8 mouse cellular contexts compared by ENCODE assay signal in the genomic region with DNA sequence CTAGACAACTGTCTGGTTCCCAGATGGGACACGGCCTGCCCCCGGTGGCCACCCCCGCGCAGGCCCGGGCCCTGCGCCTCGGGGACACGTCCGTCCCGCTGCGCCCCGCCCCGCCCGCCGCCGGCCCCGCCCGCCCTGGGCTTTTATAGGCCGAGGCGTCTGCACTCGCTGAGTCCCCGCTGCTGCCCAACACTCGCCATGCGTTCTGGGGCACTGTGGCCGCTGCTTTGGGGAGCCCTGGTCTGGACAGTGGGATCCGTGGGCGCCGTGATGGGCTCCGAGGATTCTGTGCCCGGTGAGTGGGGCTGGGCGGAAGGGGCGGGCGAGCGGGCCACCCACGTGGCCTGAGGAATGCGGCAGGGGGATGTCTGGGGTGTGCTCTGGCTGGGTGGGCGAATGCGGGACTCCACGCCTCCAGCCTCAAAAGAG. TPM values are rescaled to one million over a fixed set of nuclear protein-coding genes. Genes with fewer than 3 reads are reported as not detected.
DNase-seq lines count a peak whose midpoint lies in the region; ATAC-seq lines count a peak whose summit lies in the region.

Gene Fstl3, plus strand, starts transcription at position 170 of the 429 bp plus-strand sequence.

- no peak for ATAC-seq in kidney, embryonic 15.5 days (replicated peaks; ENCODE audit: low FRiP score)
- ATAC-seq in embryonic facial prominence, embryonic 11.5 days (replicated peaks; ENCODE audit: insufficient number of reproducible peaks, low FRiP score, low TSS enrichment, low read depth), result no peak
- ATAC-seq in hindbrain, embryonic 16.5 days, result no peak

- 1% methylated on average over 39 of the region's 39 CpGs for WGBS in kidney, embryonic 15.5 days
- WGBS in embryonic facial prominence, embryonic 11.5 days, result 1% methylated on average over 29 of the region's 39 CpGs
- WGBS in hindbrain, embryonic 16.5 days, result 2% methylated on average over 29 of the region's 39 CpGs

- no peak for DNase-seq in kidney, adult 8-10 months
- DNase-seq in embryonic facial prominence, embryonic 11.5 days (ENCODE audit: low spot score), result peak; percentile 54
- peak; percentile 61 for DNase-seq in lung, postnatal 10 days
- DNase-seq in left cerebral cortex, adult 18-20 months (ENCODE audit: low spot score in 2 of 2), result no peak
- DNase-seq in cerebellum, adult 11-12 months, result no peak
- DNase-seq in MN1 (ENCODE audit: low spot score), result no peak

- peak within 1 kb of the TSS; percentile 60 for H3K9ac ChIP-seq in kidney, embryonic 15.5 days
- peak within 1 kb of the TSS; percentile 41 for H3K9ac ChIP-seq in embryonic facial prominence, embryonic 11.5 days (replicated peaks; ENCODE audit: low read length)
- H3K9ac ChIP-seq in hindbrain, embryonic 16.5 days (ENCODE audit: low read depth, low read length), result peak within 1 kb of the TSS; percentile 49; the same call in 1 of the 2 replicates

- peak within 1 kb of the TSS; percentile 78 for H3K27ac ChIP-seq in kidney, embryonic 15.5 days
- H3K27ac ChIP-seq in embryonic facial prominence, embryonic 11.5 days (replicated peaks; ENCODE audit: low read depth, low read length), result no peak within 1 kb of the TSS
- H3K27ac ChIP-seq in hindbrain, embryonic 16.5 days (ENCODE audit: low read depth, low read length), result no peak within 1 kb of the TSS

- peak within 1 kb of the TSS; percentile 57 for H3K4me3 ChIP-seq in kidney, embryonic 15.5 days (replicated peaks)
- peak within 1 kb of the TSS; percentile 30 for H3K4me3 ChIP-seq in embryonic facial prominence, embryonic 11.5 days (ENCODE audit: low read depth, low read length)
- H3K4me3 ChIP-seq in hindbrain, embryonic 16.5 days (ENCODE audit: low read length), result peak within 1 kb of the TSS; percentile 22

- H3K36me3 ChIP-seq in kidney, embryonic 15.5 days, result no peaks in the 10 kb centered on the region
- no peaks in the 10 kb centered on the region for H3K36me3 ChIP-seq in embryonic facial prominence, embryonic 11.5 days (replicated peaks; ENCODE audit: control insufficient read depth, insufficient read depth, low read depth, low read length)
- H3K36me3 ChIP-seq in hindbrain, embryonic 16.5 days (ENCODE audit: control insufficient read depth, insufficient read depth, low read length), result no peaks in the 10 kb centered on the region

- H3K27me3 ChIP-seq in kidney, embryonic 15.5 days, result peaks cover 27% of the 10 kb centered on the region
- H3K27me3 ChIP-seq in embryonic facial prominence, embryonic 11.5 days (ENCODE audit: control insufficient read depth, insufficient read depth, low read length), result peaks cover 13% of the 10 kb centered on the region; the same call in 1 of the 2 replicates
- peaks cover 21% of the 10 kb centered on the region for H3K27me3 ChIP-seq in hindbrain, embryonic 16.5 days (replicated peaks; ENCODE audit: control insufficient read depth, insufficient read depth, low read length)

- H3K9me3 ChIP-seq in kidney, embryonic 15.5 days (replicated peaks), result no peaks in the 10 kb centered on the region
- H3K9me3 ChIP-seq in embryonic facial prominence, embryonic 11.5 days (replicated peaks; ENCODE audit: control insufficient read depth, low read length), result no peaks in the 10 kb centered on the region
- no peaks in the 10 kb centered on the region for H3K9me3 ChIP-seq in hindbrain, embryonic 16.5 days (ENCODE audit: control insufficient read depth, low read length)

- peaks cover 46% of the 10 kb centered on the region for H3K4me1 ChIP-seq in kidney, embryonic 15.5 days
- peaks cover 3% of the 10 kb centered on the region; the same call in 1 of the 2 replicates for H3K4me1 ChIP-seq in embryonic facial prominence, embryonic 11.5 days (ENCODE audit: control insufficient read depth, insufficient read depth, low read length)
- peaks cover 8% of the 10 kb centered on the region for H3K4me1 ChIP-seq in hindbrain, embryonic 16.5 days (ENCODE audit: control insufficient read depth, insufficient read depth, low read depth, low read length)

- peak within 1 kb of the TSS; percentile 94 for H3K4me2 ChIP-seq in kidney, embryonic 15.5 days
- peak within 1 kb of the TSS; percentile 50 for H3K4me2 ChIP-seq in embryonic facial prominence, embryonic 11.5 days (ENCODE audit: low read depth, low read length)
- H3K4me2 ChIP-seq in hindbrain, embryonic 16.5 days (ENCODE audit: low read length), result peak within 1 kb of the TSS; percentile 47

RNA-seq across cellular contexts. Expression of gene Fstl3, which starts in this region (rescaled TPM):
- polyA plus RNA-seq in kidney, embryonic 15.5 days (2015; fragmentation: Nextera tagmentation; extraction: Ambion mirVana), result 15.3 and 15.6 TPM in 2 replicates
- 2.4 and 2.7 TPM in 2 replicates for polyA plus RNA-seq in embryonic facial prominence, embryonic 11.5 days (2014; fragmentation: Nextera tagmentation; extraction: Ambion mirVana)
- 2.6 and 3.0 TPM in 2 replicates for polyA plus RNA-seq in hindbrain, embryonic 16.5 days (2015; fragmentation: Nextera tagmentation; extraction: Ambion mirVana)
- 1 to 10 TPM; 2.7 to 3.2 TPM for total RNA-seq in left cerebral cortex, adult 18-20 months (2021)

Comparison
In these comparisons a context has a peak if more than half of its experiments do, and no peak if none do; other contexts are left out.
1. DNase-seq: peak in embryonic facial prominence, embryonic 11.5 days (single experiment) and lung, postnatal 10 days (single experiment); none in kidney, adult 8-10 months (0 of 2), left cerebral cortex, adult 18-20 months (0 of 2), cerebellum, adult 11-12 months (single experiment) and MN1 (single experiment).
2. Peak in every context shown above with its lines, with median percentiles within 50 percentile points of each other: H3K4me2 ChIP-seq, H3K4me3 ChIP-seq and H3K9ac ChIP-seq.